Mouse (Mus musculus) bone marrow macrophage, adult 2 months (primary cell): ENCODE measurements around the gene Jarid2.

Experiments
- CTCF ChIP-seq: IDR thresholded peaks from 2 replicates; pipeline ENCODE4 v1.5.1; 2012; ENCODE audit warnings: low read depth, mild to moderate bottlenecking, low read length, moderate library complexity
- POLR2A ChIP-seq: IDR thresholded peaks from 2 replicates; pipeline ENCODE4 v1.6.1; 2012; ENCODE audit warnings: mild to moderate bottlenecking, low read depth, low read length, borderline replicate concordance

GRCm38 (mm10) chr13:44760761-44761160, 31.5 kb downstream of the Jarid2 start:
- TF ChIP-seq CTCF (no peak), POLR2A (no peak)
